ENCODE assay signal across 15 mouse cellular contexts in the genomic region with DNA sequence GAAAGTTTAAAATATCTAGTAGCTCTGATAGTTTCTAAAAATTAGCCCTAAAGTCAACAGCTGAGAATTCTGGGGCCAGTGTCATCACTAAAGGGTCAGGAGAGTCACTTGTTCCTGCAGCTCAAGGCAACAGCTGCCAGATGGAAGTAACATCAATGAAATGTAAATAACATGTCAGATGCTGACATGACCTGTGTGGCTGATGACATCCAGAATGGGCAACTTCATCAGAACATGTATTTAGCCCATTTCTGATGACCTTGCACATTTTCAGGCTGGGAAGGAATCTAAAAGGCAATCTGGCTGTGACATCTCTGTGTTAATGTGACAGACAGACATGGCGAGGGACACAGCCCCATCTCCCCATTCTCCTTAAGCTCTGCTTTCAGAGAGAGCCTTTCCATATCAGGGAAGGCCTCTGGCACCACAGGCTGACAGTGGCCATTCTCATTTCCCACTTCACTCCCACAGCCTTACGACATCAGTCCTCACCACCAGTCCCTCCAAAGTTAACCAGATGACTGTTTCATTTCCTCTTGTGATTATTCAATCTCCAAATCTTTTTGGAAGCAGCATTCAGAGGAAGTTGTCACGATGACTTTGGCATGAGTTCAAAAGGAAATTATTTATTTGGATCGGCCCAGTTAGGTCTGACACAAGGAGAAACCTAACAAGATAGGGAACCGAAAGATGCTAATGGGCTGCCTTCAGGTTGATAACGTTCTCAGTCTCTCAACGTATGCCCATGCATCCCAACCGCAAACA.
DNase-seq lines count a peak whose midpoint lies in the region; TF ChIP-seq lines count a peak whose summit lies in the region.
"Had no signal": no experiment of that assay in that cellular context is flagged by ENCODE, and none has a peak within 500 bp of the region (broad histone marks: within the 10 kb centered on the region; RNA-seq: fewer than 3 reads in every experiment).

No protein-coding gene starts in this region.

- 63% methylated on average over 8 of the region's 8 CpGs for WGBS in liver, adult 2 months

- no peak for TF ChIP-seq POLR2A in liver, adult 2 months (IDR thresholded peaks at IDR 0.05; ENCODE audit: extremely low read depth, insufficient read depth, low read length)

- H3K79me2 ChIP-seq in liver, adult 2 months (ENCODE audit: control insufficient read depth, insufficient read depth, low read length), result no peaks in the 10 kb centered on the region

- TF ChIP-seq CTCF in liver, adult 2 months (IDR thresholded peaks at IDR 0.05; ENCODE audit: low read depth, low read length), result no peak

- no peaks in the 10 kb centered on the region for H3K4me1 ChIP-seq in liver, adult 2 months (ENCODE audit: control insufficient read depth, insufficient read depth, low read length)
- H3K4me1 ChIP-seq: embryonic facial prominence, embryonic 15.5 days; forebrain, embryonic 12.5 days had no signal

- DNase-seq in heart, adult 11 months, result peak; percentile 88
- no peak for DNase-seq in heart, postnatal 10 days
- peak; percentile 54 for DNase-seq in liver, adult 2 months (ENCODE audit: extremely low read depth, low read depth, low spot score)
- DNase-seq in liver, result no peak
- DNase-seq in lung, postnatal 14 days, result peak; percentile 21
- DNase-seq in naive thymus-derived CD4-positive, alpha-beta T cell, adult 2 months (ENCODE audit: low read depth), result peak; percentile 1
- DNase-seq in cerebellum, adult 8-10 months, result no peak
- DNase-seq in retina, embryonic 14.5 days (ENCODE audit: low spot score), result no peak
- DNase-seq: adrenal gland, postnatal 10 days; cerebellum, adult 9-11 months; thymus, adult 2 months had no signal

- H3K9ac ChIP-seq in liver, adult 2 months (ENCODE audit: low read depth, low read length), result no peak overlapping the region
- H3K9ac ChIP-seq: embryonic facial prominence, embryonic 15.5 days; forebrain, embryonic 12.5 days; limb, embryonic 15.5 days had no signal

- no peaks in the 10 kb centered on the region for H3K36me3 ChIP-seq in liver, adult 2 months (ENCODE audit: control insufficient read depth, insufficient read depth, low read length)
- H3K36me3 ChIP-seq: embryonic facial prominence, embryonic 15.5 days; forebrain, embryonic 12.5 days; hindbrain, embryonic 10.5 days; limb, embryonic 15.5 days had no signal

- H3K27me3 ChIP-seq in liver, adult 2 months (ENCODE audit: control insufficient read depth, insufficient read depth, low read length), result no peaks in the 10 kb centered on the region
- H3K27me3 ChIP-seq: embryonic facial prominence, embryonic 15.5 days; forebrain, embryonic 12.5 days; limb, embryonic 15.5 days had no signal

- H3K4me3 ChIP-seq in liver, adult 2 months (ENCODE audit: insufficient read depth, low read depth, low read length), result no peak overlapping the region
- H3K4me3 ChIP-seq: embryonic facial prominence, embryonic 15.5 days; forebrain, embryonic 12.5 days; hindbrain, embryonic 10.5 days; limb, embryonic 15.5 days had no signal

- intact Hi-C loops in heart, postnatal 10 days (cut with DNase I), result no loop called here

- H3K27ac ChIP-seq in liver, adult 2 months (replicated peaks; ENCODE audit: insufficient read depth, low read depth, low read length), result no peak overlapping the region
- H3K27ac ChIP-seq: embryonic facial prominence, embryonic 15.5 days; forebrain, embryonic 12.5 days; hindbrain, embryonic 10.5 days; limb, embryonic 15.5 days had no signal

Comparison
In these comparisons a context has a peak if more than half of its experiments do, and no peak if none do; other contexts are left out.
1. DNase-seq: peak in heart, adult 11 months (single experiment), liver, adult 2 months (single experiment), lung, postnatal 14 days (single experiment) and naive thymus-derived CD4-positive, alpha-beta T cell, adult 2 months (single experiment); none in heart, postnatal 10 days (0 of 2), liver (single experiment), cerebellum, adult 8-10 months (single experiment) and retina, embryonic 14.5 days (single experiment).